Mouse (Mus musculus) kidney, postnatal 4 days (tissue): ENCODE measurements around the gene S100a13.

Experiments used
- DNase-seq, 2 experiments: peaks; one replicate each; pipeline ENCODE4 v3.0.0; 2021; ENCODE audit warnings: mixed read lengths in 2 of 2

S100a13 gene

GRCm38 (mm10) chr3:90513796-90514590, at the start of gene S100a13, which contains the start of gene S100a1:
Gene S100a13 (plus strand): TSS chr3:90514435.
Gene S100a1 (minus strand): TSS chr3:90514392.
- peak; percentile 70 to 81 for DNase-seq

- DNase-seq: peak; percentile 53 to 65
Measured at GRCm38 (mm10) chr3:90464552-90465080, 49.6 kb upstream of the S100a13 start.

GRCm38 (mm10) chr3:90465081-90465685, 49.1 kb upstream of the S100a13 start:
- peak; percentile 57 to 69 for DNase-seq

GRCm38 (mm10) chr3:90465686-90466310, 48.4 kb upstream of the S100a13 start, which contains the start of gene Npr1:
Gene Npr1 (minus strand): TSS chr3:90465866.
- peak; percentile 71 to 81 for DNase-seq

- DNase-seq: peak; percentile 60 to 77
Measured at GRCm38 (mm10) chr3:90466311-90466766, 47.9 kb upstream of the S100a13 start.

- no peak for DNase-seq
Measured at GRCm38 (mm10) chr3:90467618-90468300, 46.5 kb upstream of the S100a13 start.

- peak; percentile 52 to 68 for DNase-seq
Measured at GRCm38 (mm10) chr3:90472213-90472612, 42.0 kb upstream of the S100a13 start.

- DNase-seq: no peak
Measured at GRCm38 (mm10) chr3:90475151-90475830, 38.9 kb upstream of the S100a13 start.

GRCm38 (mm10) chr3:90475831-90476611, 38.2 kb upstream of the S100a13 start, which contains the start of gene Ilf2:
Gene Ilf2 (plus strand): TSS chr3:90476126.
- peak; percentile 95 to 97 for DNase-seq

GRCm38 (mm10) chr3:90486998-90487397, 27.2 kb upstream of the S100a13 start:
- DNase-seq: no peak

- no peak for DNase-seq
Measured at GRCm38 (mm10) chr3:90488576-90488975, 25.7 kb upstream of the S100a13 start.

GRCm38 (mm10) chr3:90490696-90491256, 23.5 kb upstream of the S100a13 start, which contains the start of gene Snapin:
Gene Snapin (minus strand): TSS chr3:90491033.
- peak; percentile 98 for DNase-seq

GRCm38 (mm10) chr3:90491350-90491749, 22.9 kb upstream of the S100a13 start:
- DNase-seq: peak in 1 of 2 experiments; percentile 51

GRCm38 (mm10) chr3:90493831-90494540, 20.2 kb upstream of the S100a13 start:
- no peak for DNase-seq

GRCm38 (mm10) chr3:90495850-90496525, 18.2 kb upstream of the S100a13 start:
- no peak for DNase-seq

- DNase-seq: no peak
Measured at GRCm38 (mm10) chr3:90497597-90497996, 16.6 kb upstream of the S100a13 start.

- no peak for DNase-seq
Measured at GRCm38 (mm10) chr3:90503444-90503843, 10.8 kb upstream of the S100a13 start.

GRCm38 (mm10) chr3:90505216-90505615, 9.0 kb upstream of the S100a13 start:
- no peak for DNase-seq

GRCm38 (mm10) chr3:90506362-90506761, 7.9 kb upstream of the S100a13 start:
- no peak for DNase-seq
